Mouse (Mus musculus): ENCODE results near the gene Prrt3.

GRCm38 (mm10) chr6:113444207-113444965, 57.3 kb downstream of the Prrt3 start:
- TF ChIP-seq POLR2A (IDR thresholded peaks at IDR 0.05; ENCODE audit: insufficient read depth, low read depth, low read length) (no peak), CTCF (IDR thresholded peaks at IDR 0.05; ENCODE audit: insufficient read depth, low read depth, low read length) (no peak)

Data from olfactory bulb, adult 2 months (tissue).